Mouse (Mus musculus) neural tube, embryonic 13.5 days (tissue): ENCODE results near the gene Tmem185b. TPM values are rescaled to one million over a fixed set of nuclear protein-coding genes. Genes with fewer than 3 reads are reported as not detected.
A peak's percentile ranks its signal among the peaks of the same experiment; 100 is the strongest.

Experiments
- ATAC-seq: fragments of 200-750 bp; cut with Nextera tagmentation; 2 replicates; pipeline ENCODE4 v1.8.0; 2017; ENCODE audit warnings: low read depth, mild to moderate bottlenecking, moderate TSS enrichment, moderate library complexity
- H3K27ac ChIP-seq: fragments of 300-500 bp; sonication (generic); replicated peaks from 2 replicates; pipeline ENCODE4 v1.5.1; 2015; ENCODE audit warnings: moderate library complexity, mild to moderate bottlenecking, inconsistent platforms
- H3K27me3 ChIP-seq: fragments of 300-500 bp; sonication (generic); 2 replicates; pipeline ENCODE4 v1.6.1; 2015; ENCODE audit warnings: mild to moderate bottlenecking, inconsistent platforms
- H3K36me3 ChIP-seq: fragments of 300-500 bp; sonication (generic); 2 replicates; pipeline ENCODE4 v1.6.1; 2015; ENCODE audit warnings: mild to moderate bottlenecking, inconsistent platforms
- H3K4me1 ChIP-seq: fragments of 300-500 bp; sonication (generic); replicated peaks from 2 replicates; pipeline ENCODE4 v1.6.1; 2015; ENCODE audit warnings: inconsistent platforms
- H3K4me2 ChIP-seq: fragments of 300-500 bp; sonication (generic); 2 replicates; pipeline ENCODE4 v1.6.1; 2015; ENCODE audit warnings: inconsistent platforms, mild to moderate bottlenecking, moderate library complexity
- H3K4me3 ChIP-seq: fragments of 300-500 bp; sonication (generic); 2 replicates; pipeline ENCODE4 v1.5.1; 2015; ENCODE audit warnings: mild to moderate bottlenecking, inconsistent platforms
- H3K9ac ChIP-seq: fragments of 300-500 bp; sonication (generic); 2 replicates; pipeline ENCODE4 v1.6.1; 2015; ENCODE audit warnings: moderate library complexity, mild to moderate bottlenecking, inconsistent platforms
- H3K9me3 ChIP-seq: fragments of 300-500 bp; sonication (generic); 2 replicates; pipeline ENCODE4 v1.6.1; 2016; ENCODE audit warnings: inconsistent platforms
- WGBS: fragments of 180-500 bp; shearing (Covaris S2); methylation state at CpG from one replicate; pipeline ENCODE4 v1.1.7; 2015; 5-methylcytosine and 5-hydroxymethylcytosine counted together
- polyA plus RNA-seq: library from polyadenylated mRNA; unstranded; fragments of >200 nt; fragmentation: Nextera tagmentation; extraction: Ambion mirVana; gene quantifications from 2 replicates; pipeline ENCODE4 v1.2.1, GENCODE M21; 2015

The Tmem185b gene
- 16.7 and 17.4 TPM in 2 replicates for polyA plus RNA-seq

- H3K27ac ChIP-seq, result peak within 1 kb of the TSS; percentile 88
- H3K27me3 ChIP-seq, result no peaks in the 10 kb centered on the region
- peaks cover 29% of the 10 kb centered on the region for H3K36me3 ChIP-seq
- no peaks in the 10 kb centered on the region for H3K9me3 ChIP-seq
- peaks cover 32% of the 10 kb centered on the region for H3K4me1 ChIP-seq
- peak within 1 kb of the TSS; percentile 93 for H3K4me2 ChIP-seq
- WGBS, result 2% methylated on average over 74 of the region's 82 CpGs
- peak within 1 kb of the TSS; percentile 85 for H3K9ac ChIP-seq
- ATAC-seq, result peak; percentile 97
- H3K4me3 ChIP-seq, result peak within 1 kb of the TSS; percentile 65
Observed at GRCm38 (mm10) chr1:119525689-119526591, at the start of gene Tmem185b. Tmem185b (plus strand) TSS chr1:119526160.

GRCm38 (mm10) chr1:119476905-119477353, 49.0 kb upstream of the Tmem185b start:
- ATAC-seq, result no peak
- Histone ChIP-seq H3K4me1 (0 out of 2 replicates have a peak, but pooled peaks cover 9% of the 10 kb centered on the region), H3K4me2 (no peak overlapping the region), H3K27ac (no peak overlapping the region), H3K36me3 (peaks cover 24% of the 10 kb centered on the region), H3K9me3 (no peaks in the 10 kb centered on the region), H3K9ac (no peak overlapping the region), H3K27me3 (no peaks in the 10 kb centered on the region), H3K4me3 (no peak overlapping the region)
- 86% methylated on average over 7 of the region's 7 CpGs for WGBS

GRCm38 (mm10) chr1:119479641-119480040, 46.3 kb upstream of the Tmem185b start:
- ATAC-seq, result no peak
- Histone ChIP-seq H3K4me2 (no peak overlapping the region), H3K27ac (no peak overlapping the region), H3K9me3 (no peaks in the 10 kb centered on the region), H3K9ac (no peak overlapping the region), H3K4me1 (no peaks in the 10 kb centered on the region; the same call in 1 of the 2 replicates), H3K4me3 (no peak overlapping the region), H3K27me3 (no peaks in the 10 kb centered on the region), H3K36me3 (peaks cover 22% of the 10 kb centered on the region)
- 85% methylated on average over 4 of the region's 4 CpGs for WGBS

- Histone ChIP-seq H3K4me3 (no peak overlapping the region), H3K27me3 (no peaks in the 10 kb centered on the region), H3K9me3 (no peaks in the 10 kb centered on the region), H3K36me3 (peaks cover 16% of the 10 kb centered on the region), H3K27ac (no peak overlapping the region), H3K4me2 (no peak overlapping the region), H3K9ac (no peak overlapping the region), H3K4me1 (no peaks in the 10 kb centered on the region; the same call in 1 of the 2 replicates)
- 95% methylated on average over 8 of the region's 8 CpGs for WGBS
- ATAC-seq, result no peak
Observed at GRCm38 (mm10) chr1:119480678-119481077, 45.3 kb upstream of the Tmem185b start.

GRCm38 (mm10) chr1:119481205-119481932, 44.6 kb upstream of the Tmem185b start:
- peaks cover 11% of the 10 kb centered on the region for H3K36me3 ChIP-seq
- no peaks in the 10 kb centered on the region for H3K9me3 ChIP-seq
- no peak overlapping the region for H3K27ac ChIP-seq
- no peak overlapping the region for H3K4me2 ChIP-seq
- H3K9ac ChIP-seq, result no peak overlapping the region
- 94% methylated on average over 7 of the region's 7 CpGs for WGBS
- ATAC-seq, result no peak
- H3K27me3 ChIP-seq, result no peaks in the 10 kb centered on the region
- H3K4me1 ChIP-seq, result peaks cover 4% of the 10 kb centered on the region; the same call in 1 of the 2 replicates
- H3K4me3 ChIP-seq, result no peak overlapping the region

- H3K27me3 ChIP-seq, result no peaks in the 10 kb centered on the region
- no peak for ATAC-seq
- H3K9me3 ChIP-seq, result no peaks in the 10 kb centered on the region
- H3K36me3 ChIP-seq, result peaks cover 7% of the 10 kb centered on the region
- no peak overlapping the region for H3K27ac ChIP-seq
- WGBS, result 57% methylated on average over 3 of the region's 3 CpGs
- H3K9ac ChIP-seq, result no peak overlapping the region
- H3K4me2 ChIP-seq, result no peak overlapping the region
- peaks cover 19% of the 10 kb centered on the region for H3K4me1 ChIP-seq
- H3K4me3 ChIP-seq, result no peak overlapping the region
Observed at GRCm38 (mm10) chr1:119482891-119483290, 43.1 kb upstream of the Tmem185b start.

- no peak overlapping the region for H3K9ac ChIP-seq
- H3K36me3 ChIP-seq, result peaks cover 7% of the 10 kb centered on the region
- H3K4me2 ChIP-seq, result no peak overlapping the region
- WGBS, result 59% methylated on average over 3 of the region's 3 CpGs
- H3K27me3 ChIP-seq, result no peaks in the 10 kb centered on the region
- no peak overlapping the region for H3K4me3 ChIP-seq
- ATAC-seq, result no peak
- peaks cover 23% of the 10 kb centered on the region for H3K4me1 ChIP-seq
- H3K27ac ChIP-seq, result no peak overlapping the region
- no peaks in the 10 kb centered on the region for H3K9me3 ChIP-seq
Observed at GRCm38 (mm10) chr1:119484457-119484856, 41.5 kb upstream of the Tmem185b start.

- H3K9ac ChIP-seq, result no peak overlapping the region
- H3K4me3 ChIP-seq, result no peak overlapping the region
- H3K4me1 ChIP-seq, result peaks cover 23% of the 10 kb centered on the region
- H3K27me3 ChIP-seq, result no peaks in the 10 kb centered on the region
- 15% methylated on average over 2 of the region's 2 CpGs for WGBS
- peaks cover 7% of the 10 kb centered on the region for H3K36me3 ChIP-seq
- ATAC-seq, result no peak
- no peak overlapping the region for H3K4me2 ChIP-seq
- no peak overlapping the region for H3K27ac ChIP-seq
- no peaks in the 10 kb centered on the region for H3K9me3 ChIP-seq
Observed at GRCm38 (mm10) chr1:119485825-119486224, 40.1 kb upstream of the Tmem185b start.

- no peak overlapping the region for H3K4me3 ChIP-seq
- ATAC-seq, result no peak
- H3K4me1 ChIP-seq, result peaks cover 31% of the 10 kb centered on the region
- WGBS, result 65% methylated on average over 10 of the region's 10 CpGs
- no peak overlapping the region for H3K4me2 ChIP-seq
- no peaks in the 10 kb centered on the region for H3K36me3 ChIP-seq
- no peaks in the 10 kb centered on the region for H3K9me3 ChIP-seq
- no peak overlapping the region for H3K27ac ChIP-seq
- H3K9ac ChIP-seq, result no peak overlapping the region
- H3K27me3 ChIP-seq, result no peaks in the 10 kb centered on the region
Observed at GRCm38 (mm10) chr1:119487917-119488590, 37.9 kb upstream of the Tmem185b start.

- Histone ChIP-seq H3K27ac (no peak overlapping the region), H3K4me1 (peaks cover 36% of the 10 kb centered on the region), H3K4me2 (no peak overlapping the region), H3K27me3 (no peaks in the 10 kb centered on the region), H3K4me3 (no peak overlapping the region), H3K9ac (no peak overlapping the region), H3K9me3 (no peaks in the 10 kb centered on the region), H3K36me3 (no peaks in the 10 kb centered on the region)
- ATAC-seq, result no peak
- WGBS, result 87% methylated on average over 7 of the region's 7 CpGs
Observed at GRCm38 (mm10) chr1:119490765-119491164, 35.2 kb upstream of the Tmem185b start.

- H3K27ac ChIP-seq, result 0 out of 2 replicates have a peak overlapping the region, but pooled peaks have one; percentile 9
- H3K9ac ChIP-seq, result no peak overlapping the region
- H3K4me1 ChIP-seq, result peaks cover 33% of the 10 kb centered on the region
- H3K4me2 ChIP-seq, result no peak overlapping the region
- H3K27me3 ChIP-seq, result no peaks in the 10 kb centered on the region
- WGBS, result 48% methylated on average over 11 of the region's 11 CpGs
- H3K9me3 ChIP-seq, result no peaks in the 10 kb centered on the region
- ATAC-seq, result no peak
- H3K36me3 ChIP-seq, result no peaks in the 10 kb centered on the region
- H3K4me3 ChIP-seq, result no peak overlapping the region
Observed at GRCm38 (mm10) chr1:119492097-119492496, 33.9 kb upstream of the Tmem185b start.
